Mouse (Mus musculus) fibroblast of lung, adult 2 months (primary cell): ENCODE results near the gene Ccnl2.

Experiments used
- DNase-seq: peaks from one replicate; pipeline ENCODE4 v3.0.0-alpha.2; 2011; ENCODE audit warnings: low read depth

Gene Ccnl2

GRCm38 (mm10) chr4:155863001-155863400 lies 50.7 kb downstream of the Ccnl2 start, which contains the start of gene Tas1r3:
Gene Tas1r3 (minus strand): TSS chr4:155863362.
- DNase-seq = no peak

GRCm38 (mm10) chr4:155868614-155869298 lies 56.5 kb downstream of the Ccnl2 start:
- no peak for DNase-seq

- peak; percentile 82 for DNase-seq
Measured at GRCm38 (mm10) chr4:155869317-155870033, 57.2 kb downstream of the Ccnl2 start, which contains the start of the genes Cptp and Ints11. Gene Cptp (minus strand): TSS chr4:155869440. Gene Ints11 (plus strand): TSS chr4:155869546.

- DNase-seq = no peak
Measured at GRCm38 (mm10) chr4:155871404-155871803, 59.1 kb downstream of the Ccnl2 start.
